ENCODE assay signal across 21 mouse cellular contexts in genomic region chr8:126021932-126022331, GRCm38 (mm10).
"Had no signal": no experiment of that assay in that cellular context is flagged by ENCODE, and none has a peak within 500 bp of the region (broad histone marks: within the 10 kb centered on the region; RNA-seq: fewer than 3 reads in every experiment).

No protein-coding gene starts in this region.

- H3K27ac ChIP-seq: kidney, postnatal 0 days; limb, embryonic 12.5 days; limb, embryonic 15.5 days; liver, embryonic 14.5 days; macrophage; midbrain, embryonic 12.5 days; midbrain, embryonic 15.5 days; neural tube, embryonic 12.5 days; neural tube, embryonic 15.5 days; stomach, postnatal 0 days had no signal

- DNase-seq: kidney, adult 2 months; kidney, postnatal 25 days; left cerebral cortex, postnatal 4 days; liver, postnatal 0 days; lung, embryonic 14.5 days; right cerebral cortex, adult 18-20 months; right cerebral cortex, postnatal 14 days; right cerebral cortex, postnatal 4 days; thymus, adult 2 months; thymus, postnatal 14 days; thymus, postnatal 4 days had no signal

- H3K4me3 ChIP-seq: limb, embryonic 12.5 days; limb, embryonic 15.5 days; midbrain, embryonic 12.5 days; midbrain, embryonic 15.5 days; neural tube, embryonic 12.5 days; neural tube, embryonic 15.5 days had no signal
